Mouse (Mus musculus): Measurements from ENCODE around the gene Sart3. TPM values are rescaled to one million over a fixed set of nuclear protein-coding genes. Genes with fewer than 3 reads are reported as not detected.
A peak's percentile ranks its signal among the peaks of the same experiment; 100 is the strongest.
"Not testable (repeated sequence)": the region's sequence is repeated elsewhere in the genome, so short reads cannot be mapped to it uniquely, and the experiment has no call there.

Gene Sart3
- polyA plus RNA-seq, 1 experiment: 15.4 TPM

GRCm38 (mm10) chr5:113790453-113791196 is 18.3 kb upstream of the Sart3 start:
- no peak for DNase-seq (ENCODE audit: low read depth)

- DNase-seq (ENCODE audit: low read depth): no peak
Observed at GRCm38 (mm10) chr5:113789075-113789788, 16.9 kb upstream of the Sart3 start.

GRCm38 (mm10) chr5:113788645-113789044 is 16.3 kb upstream of the Sart3 start:
- DNase-seq (ENCODE audit: low read depth): no peak

- DNase-seq (ENCODE audit: low read depth): no peak
Observed at GRCm38 (mm10) chr5:113786985-113787384, 14.7 kb upstream of the Sart3 start.

- not testable (repeated sequence) for DNase-seq (ENCODE audit: low read depth)
Observed at GRCm38 (mm10) chr5:113784104-113784503, 11.8 kb upstream of the Sart3 start.

GRCm38 (mm10) chr5:113783581-113784001 is 11.3 kb upstream of the Sart3 start:
- DNase-seq (ENCODE audit: low read depth): no peak

GRCm38 (mm10) chr5:113782624-113783023 is 10.3 kb upstream of the Sart3 start:
- no peak for DNase-seq (ENCODE audit: low read depth)

GRCm38 (mm10) chr5:113781875-113782274 is 9.6 kb upstream of the Sart3 start:
- no peak for DNase-seq (ENCODE audit: low read depth)

GRCm38 (mm10) chr5:113781254-113781653 is 8.9 kb upstream of the Sart3 start:
- no peak for DNase-seq (ENCODE audit: low read depth)

- DNase-seq (ENCODE audit: low read depth): no peak
Observed at GRCm38 (mm10) chr5:113780763-113781162, 8.5 kb upstream of the Sart3 start.

GRCm38 (mm10) chr5:113780082-113780752 is 7.9 kb upstream of the Sart3 start:
- no peak for DNase-seq (ENCODE audit: low read depth)

GRCm38 (mm10) chr5:113779569-113779968 is 7.3 kb upstream of the Sart3 start:
- DNase-seq (ENCODE audit: low read depth): no peak

- not testable (repeated sequence) for DNase-seq (ENCODE audit: low read depth)
Observed at GRCm38 (mm10) chr5:113777728-113778127, 5.4 kb upstream of the Sart3 start.

GRCm38 (mm10) chr5:113776896-113777226 is 4.6 kb upstream of the Sart3 start:
- DNase-seq (ENCODE audit: low read depth): no peak

- DNase-seq (ENCODE audit: low read depth): no peak
Observed at GRCm38 (mm10) chr5:113776128-113776895, 4.0 kb upstream of the Sart3 start.

GRCm38 (mm10) chr5:113775585-113775984 is 3.3 kb upstream of the Sart3 start:
- DNase-seq (ENCODE audit: low read depth): no peak

GRCm38 (mm10) chr5:113773664-113774063 is 1.4 kb upstream of the Sart3 start:
- DNase-seq (ENCODE audit: low read depth): no peak

GRCm38 (mm10) chr5:113772905-113773519 is 702 bp upstream of the Sart3 start:
- DNase-seq (ENCODE audit: low read depth): no peak

GRCm38 (mm10) chr5:113771213-113772162 is 822 bp downstream of the Sart3 start:
- DNase-seq (ENCODE audit: low read depth): peak; percentile 31

GRCm38 (mm10) chr5:113768806-113769205 is 3.5 kb downstream of the Sart3 start:
- no peak for DNase-seq (ENCODE audit: low read depth)
